Mouse (Mus musculus): ENCODE measurements around the gene Cyyr1.
"Not testable (repeated sequence)": the region's sequence is repeated elsewhere in the genome, so short reads cannot be mapped to it uniquely, and the experiment has no call there.

The Cyyr1 gene

GRCm38 (mm10) chr16:85553297-85553696 lies at the start of gene Cyyr1:
Gene Cyyr1 (minus strand): TSS chr16:85553397.
- DNase-seq, result not testable (repeated sequence)

GRCm38 (mm10) chr16:85588844-85589243 lies 35.6 kb upstream of the Cyyr1 start:
- no peak for DNase-seq

GRCm38 (mm10) chr16:85587573-85588226 lies 34.5 kb upstream of the Cyyr1 start:
- no peak for DNase-seq

- no peak for DNase-seq
Observed at GRCm38 (mm10) chr16:85566474-85566873, 13.3 kb upstream of the Cyyr1 start.

- DNase-seq, result no peak
Observed at GRCm38 (mm10) chr16:85553838-85554237, 641 bp upstream of the Cyyr1 start.

- not testable (repeated sequence) for DNase-seq
Observed at GRCm38 (mm10) chr16:85551976-85552375, 1.2 kb downstream of the Cyyr1 start.

GRCm38 (mm10) chr16:85549971-85550567 lies 3.1 kb downstream of the Cyyr1 start:
- DNase-seq, result no peak

- no peak for DNase-seq
Observed at GRCm38 (mm10) chr16:85546519-85546918, 6.7 kb downstream of the Cyyr1 start.

- DNase-seq, result no peak
Observed at GRCm38 (mm10) chr16:85541676-85542273, 11.4 kb downstream of the Cyyr1 start.

- no peak for DNase-seq
Observed at GRCm38 (mm10) chr16:85541023-85541422, 12.2 kb downstream of the Cyyr1 start.

GRCm38 (mm10) chr16:85538367-85538766 lies 14.8 kb downstream of the Cyyr1 start:
- DNase-seq, result no peak

- DNase-seq, result no peak
Observed at GRCm38 (mm10) chr16:85536075-85536474, 17.1 kb downstream of the Cyyr1 start.

GRCm38 (mm10) chr16:85527743-85528620 lies 25.2 kb downstream of the Cyyr1 start:
- DNase-seq, result no peak

- no peak for DNase-seq
Observed at GRCm38 (mm10) chr16:85524589-85524988, 28.6 kb downstream of the Cyyr1 start.

GRCm38 (mm10) chr16:85507264-85507663 lies 45.9 kb downstream of the Cyyr1 start:
- no peak for DNase-seq

- no peak for DNase-seq
Observed at GRCm38 (mm10) chr16:85505108-85505507, 48.1 kb downstream of the Cyyr1 start.

GRCm38 (mm10) chr16:85503416-85503815 lies 49.8 kb downstream of the Cyyr1 start:
- DNase-seq, result no peak

- DNase-seq, result no peak
Observed at GRCm38 (mm10) chr16:85495837-85496236, 57.4 kb downstream of the Cyyr1 start.

- DNase-seq, result no peak
Observed at GRCm38 (mm10) chr16:85488105-85488607, 65.0 kb downstream of the Cyyr1 start.

GRCm38 (mm10) chr16:85487266-85487665 lies 65.9 kb downstream of the Cyyr1 start:
- no peak for DNase-seq

- no peak for DNase-seq
Observed at GRCm38 (mm10) chr16:85484557-85484956, 68.6 kb downstream of the Cyyr1 start.

GRCm38 (mm10) chr16:85474552-85475071 lies 78.6 kb downstream of the Cyyr1 start:
- DNase-seq, result no peak

- no peak for DNase-seq
Observed at GRCm38 (mm10) chr16:85470057-85470456, 83.1 kb downstream of the Cyyr1 start.

Data from right cerebral cortex, postnatal 14 days (tissue).